Mouse (Mus musculus) liver, embryonic 12.5 days (tissue): ENCODE measurements at regions not wholly inside any gene's neighbourhood (a gene's known extent, or its start where the extent isn't known, plus 50 kb on each side); places are given as distances from the start of the nearest gene placed in this dataset.

ENCODE experiments used
- ATAC-seq: fragments of 200-750 bp; cut with Nextera tagmentation; 2 replicates; pipeline ENCODE4 v1.8.0; 2017; ENCODE audit warnings: moderate number of reproducible peaks, mild to moderate bottlenecking, moderate library complexity
- H3K27ac ChIP-seq: fragments of 300-500 bp; sonication (generic); 2 replicates; pipeline ENCODE4 v1.5.1; 2016; ENCODE audit warnings: mild to moderate bottlenecking
- H3K27me3 ChIP-seq: fragments of 300-500 bp; sonication (generic); replicated peaks from 2 replicates; pipeline ENCODE4 v1.6.1; 2016; ENCODE audit warnings: mild to moderate bottlenecking, moderate library complexity
- H3K36me3 ChIP-seq: fragments of 300-500 bp; sonication (generic); 2 replicates; pipeline ENCODE4 v1.6.1; 2016; ENCODE audit warnings: mild to moderate bottlenecking, moderate library complexity
- H3K4me1 ChIP-seq: fragments of 300-500 bp; sonication (generic); 2 replicates; pipeline ENCODE4 v1.6.1; 2016
- H3K4me2 ChIP-seq: fragments of 300-500 bp; sonication (generic); 2 replicates; pipeline ENCODE4 v1.6.1; 2016; ENCODE audit warnings: mild to moderate bottlenecking, moderate library complexity
- H3K4me3 ChIP-seq: fragments of 300-500 bp; sonication (generic); 2 replicates; pipeline ENCODE4 v1.5.1; 2016; ENCODE audit warnings: mild to moderate bottlenecking, moderate library complexity
- H3K9ac ChIP-seq: fragments of 300-500 bp; sonication (generic); 2 replicates; pipeline ENCODE4 v1.6.1; 2016; ENCODE audit warnings: mild to moderate bottlenecking, moderate library complexity
- H3K9me3 ChIP-seq: fragments of 300-500 bp; sonication (generic); replicated peaks from 2 replicates; pipeline ENCODE4 v1.6.1; 2016; ENCODE audit warnings: mild to moderate bottlenecking, moderate library complexity
- WGBS: fragments of 180-500 bp; shearing (Covaris S2); methylation state at CpG from one replicate; pipeline ENCODE4 v1.1.7; 2016; ENCODE audit not compliant: insufficient replicate concordance; 5-methylcytosine and 5-hydroxymethylcytosine counted together

DNA sequence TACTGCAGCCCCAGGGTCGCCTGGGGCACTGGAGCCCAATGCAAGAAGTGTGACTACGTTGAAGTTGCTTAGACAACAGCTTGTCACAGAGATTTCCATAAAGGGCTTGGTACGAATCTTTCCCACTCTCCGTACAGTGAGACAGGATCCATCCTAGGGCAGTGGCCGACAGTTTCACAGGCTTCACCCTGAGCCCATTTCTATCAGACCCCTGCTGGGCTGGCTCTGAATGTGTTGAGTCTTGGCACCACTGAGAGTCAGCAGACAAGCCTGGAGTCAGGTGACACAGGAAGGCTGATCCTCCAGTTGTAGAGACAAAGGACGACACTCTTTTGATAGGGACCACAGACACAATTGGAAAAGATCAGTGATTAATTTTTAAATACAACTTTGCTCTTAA, 255.2 kb downstream of the Irs2 start:
- ATAC-seq, result no peak
- WGBS, result 52% methylated on average over 6 of the region's 6 CpGs
- H3K27me3 ChIP-seq, result no peaks in the 10 kb centered on the region; the same call in 1 of the 2 replicates

DNA sequence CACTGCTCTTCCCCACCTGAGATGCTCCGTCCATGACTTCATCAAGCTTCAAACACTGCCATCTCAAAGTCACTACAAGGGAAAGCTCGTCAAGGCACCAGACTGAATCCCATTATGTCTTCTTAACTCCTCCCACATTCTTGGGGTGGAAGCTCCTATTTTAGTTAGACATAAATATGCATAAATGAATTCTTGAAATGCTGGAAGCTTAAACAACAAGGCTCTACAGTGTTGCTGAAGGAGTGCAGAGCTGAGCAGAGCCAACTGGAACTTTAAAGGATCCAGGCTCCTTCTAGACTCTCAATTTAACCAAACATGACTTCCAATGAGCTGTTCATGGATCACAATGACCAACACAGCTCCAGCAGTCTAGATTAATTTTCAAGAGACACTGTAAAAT, 261.1 kb downstream of the Irs2 start:
- Histone ChIP-seq H3K4me1 (no peaks in the 10 kb centered on the region), H3K9ac (no peak overlapping the region), H3K27ac (no peak overlapping the region), H3K4me2 (no peak overlapping the region), H3K27me3 (0 out of 2 replicates have a peak, but pooled peaks cover 6% of the 10 kb centered on the region), H3K4me3 (no peak overlapping the region), H3K36me3 (no peaks in the 10 kb centered on the region), H3K9me3 (no peaks in the 10 kb centered on the region)
- ATAC-seq, result no peak
- 64% methylated on average over 2 of the region's 2 CpGs for WGBS

More for the DNA sequence above, 255.2 kb downstream of the Irs2 start:
- Histone ChIP-seq H3K36me3 (no peaks in the 10 kb centered on the region), H3K9me3 (no peaks in the 10 kb centered on the region), H3K9ac (no peak overlapping the region), H3K27ac (no peak overlapping the region), H3K4me1 (no peaks in the 10 kb centered on the region), H3K4me2 (no peak overlapping the region), H3K4me3 (no peak overlapping the region)

DNA sequence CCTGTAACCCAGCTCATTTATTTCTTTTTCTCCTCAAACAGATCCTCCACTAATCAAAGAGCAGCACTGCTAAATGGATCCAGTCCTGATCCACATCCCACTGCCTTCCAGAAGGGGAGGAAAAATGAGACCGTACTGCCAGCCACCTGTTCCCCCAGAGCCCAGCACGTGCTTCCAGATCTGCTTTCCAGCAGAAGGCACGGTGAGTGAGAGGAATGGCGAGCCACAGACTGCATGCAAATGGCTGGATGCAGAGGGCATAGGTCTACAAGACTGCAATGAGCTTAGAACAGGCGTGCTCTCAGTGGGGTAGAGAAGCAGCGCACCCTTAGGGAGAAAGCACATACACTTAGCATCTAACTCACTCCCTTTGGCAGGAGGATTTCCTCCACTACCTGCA, 265.0 kb downstream of the Irs2 start:
- 65% methylated on average over 6 of the region's 6 CpGs for WGBS
- no peak overlapping the region for H3K27ac ChIP-seq
- H3K4me2 ChIP-seq, result no peak overlapping the region
- H3K4me3 ChIP-seq, result no peak overlapping the region
- H3K36me3 ChIP-seq, result no peaks in the 10 kb centered on the region
- no peaks in the 10 kb centered on the region for H3K4me1 ChIP-seq
- no peaks in the 10 kb centered on the region for H3K9me3 ChIP-seq
- 0 out of 2 replicates have a peak, but pooled peaks cover 6% of the 10 kb centered on the region for H3K27me3 ChIP-seq
- no peak for ATAC-seq
- no peak overlapping the region for H3K9ac ChIP-seq

DNA sequence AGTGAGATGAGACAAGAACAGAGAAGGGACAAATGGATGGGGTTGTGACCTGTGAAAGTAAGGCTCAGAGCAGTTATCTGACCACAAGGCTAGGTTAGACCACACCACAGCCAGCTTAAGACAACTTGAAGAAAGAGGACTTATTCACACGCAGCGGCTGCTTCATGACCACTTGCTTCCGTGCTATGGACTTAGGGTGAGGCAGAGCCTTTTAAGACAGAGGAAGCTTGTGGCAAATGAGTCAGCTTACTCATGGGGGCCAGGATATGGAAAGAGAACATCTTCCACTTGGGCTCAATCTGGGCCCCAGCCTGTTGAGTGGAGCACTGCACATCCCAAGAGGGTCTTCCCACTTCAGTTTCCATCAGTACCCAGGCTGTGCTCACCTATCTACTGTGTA, 267.4 kb downstream of the Irs2 start:
- Histone ChIP-seq H3K9ac (no peak overlapping the region), H3K27ac (no peak overlapping the region), H3K27me3 (0 out of 2 replicates have a peak, but pooled peaks cover 6% of the 10 kb centered on the region), H3K36me3 (no peaks in the 10 kb centered on the region), H3K4me3 (no peak overlapping the region), H3K4me2 (no peak overlapping the region), H3K9me3 (no peaks in the 10 kb centered on the region), H3K4me1 (no peaks in the 10 kb centered on the region)
- WGBS, result 69% methylated on average over 3 of the region's 3 CpGs
- no peak for ATAC-seq

DNA sequence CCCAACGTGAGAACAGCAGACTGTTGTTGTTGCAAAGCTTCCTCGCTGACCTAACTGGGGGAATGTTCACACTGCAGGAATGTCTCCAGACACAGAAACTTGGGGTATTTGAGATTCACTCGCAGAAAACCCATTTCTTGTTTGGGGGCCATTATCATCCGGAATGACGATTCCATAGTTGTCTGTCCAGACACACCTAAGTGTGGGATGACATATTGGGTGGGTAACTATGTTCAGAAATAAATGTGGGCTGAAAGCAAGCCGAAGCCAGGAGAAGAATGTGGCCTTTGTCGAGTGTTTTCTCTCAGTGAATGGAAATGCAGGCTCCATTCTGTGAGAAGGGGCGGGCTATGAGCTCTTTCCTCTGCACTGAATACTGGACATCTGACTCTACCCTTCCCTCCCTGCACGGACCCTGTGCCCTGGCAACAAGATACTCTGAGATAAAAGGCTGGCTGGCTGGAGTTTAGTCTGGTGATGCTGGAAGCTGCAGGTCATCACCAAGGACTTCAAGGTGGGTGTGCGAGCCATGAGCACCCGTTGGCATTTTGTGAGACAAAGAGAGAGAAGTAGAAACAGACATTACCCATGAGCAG, 269.7 kb downstream of the Irs2 start:
- ATAC-seq, result no peak
- no peaks in the 10 kb centered on the region for H3K36me3 ChIP-seq
- no peaks in the 10 kb centered on the region for H3K9me3 ChIP-seq
- H3K4me2 ChIP-seq, result no peak overlapping the region
- 62% methylated on average over 11 of the region's 11 CpGs for WGBS
- H3K4me1 ChIP-seq, result no peaks in the 10 kb centered on the region
- H3K27me3 ChIP-seq, result 0 out of 2 replicates have a peak, but pooled peaks cover 5% of the 10 kb centered on the region
- no peak overlapping the region for H3K9ac ChIP-seq
- H3K4me3 ChIP-seq, result no peak overlapping the region
- H3K27ac ChIP-seq, result no peak overlapping the region

DNA sequence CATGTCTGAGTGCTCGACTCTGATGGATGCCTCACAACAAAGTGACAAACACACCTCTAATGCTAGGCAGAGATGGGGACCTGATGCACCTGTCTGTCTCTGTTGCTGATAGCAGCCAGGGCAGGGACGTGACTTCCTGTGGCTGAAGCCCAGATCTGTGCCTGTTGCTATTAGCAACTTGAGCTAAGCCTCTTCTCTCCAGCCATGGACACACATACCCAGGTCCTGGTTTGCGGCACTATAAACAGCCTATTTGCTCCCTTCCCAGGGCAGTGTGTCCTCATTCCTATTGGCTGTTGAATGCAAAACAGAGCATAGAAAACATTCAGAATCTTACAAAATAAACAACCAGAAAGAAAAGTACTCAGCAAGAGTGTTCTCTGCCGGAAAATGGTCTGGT, 273.5 kb downstream of the Irs2 start:
- Histone ChIP-seq H3K9ac (no peak overlapping the region), H3K4me3 (no peak overlapping the region), H3K4me2 (no peak overlapping the region), H3K4me1 (no peaks in the 10 kb centered on the region), H3K27ac (no peak overlapping the region), H3K9me3 (no peaks in the 10 kb centered on the region), H3K27me3 (no peaks in the 10 kb centered on the region), H3K36me3 (no peaks in the 10 kb centered on the region)
- 52% methylated on average over 4 of the region's 4 CpGs for WGBS
- ATAC-seq, result no peak

DNA sequence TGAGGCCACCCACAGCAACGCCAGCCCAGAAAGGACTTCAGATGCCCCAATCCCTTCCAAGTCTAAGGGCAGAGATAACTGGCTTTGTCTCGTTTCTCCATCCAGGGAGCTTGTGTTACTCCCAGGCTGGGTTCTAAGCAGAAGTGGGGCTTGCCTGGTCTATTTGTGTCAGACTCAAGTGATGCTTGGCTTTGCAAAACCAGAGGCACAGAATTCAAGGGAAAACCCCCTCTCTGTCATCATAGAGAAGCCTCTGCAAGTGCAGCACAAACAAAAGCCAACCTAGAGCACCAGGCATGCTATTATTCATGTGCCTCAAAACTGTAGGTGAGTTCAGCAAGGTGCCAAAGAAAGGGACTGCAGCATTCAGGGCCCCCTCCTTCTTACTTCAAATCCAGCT, 284.9 kb downstream of the Irs2 start:
- no peak for ATAC-seq
- H3K27me3 ChIP-seq, result 0 out of 2 replicates have a peak, but pooled peaks cover 3% of the 10 kb centered on the region
- no peaks in the 10 kb centered on the region for H3K36me3 ChIP-seq
- no peak overlapping the region for H3K4me3 ChIP-seq
- H3K27ac ChIP-seq, result no peak overlapping the region
- no peaks in the 10 kb centered on the region for H3K9me3 ChIP-seq
- H3K9ac ChIP-seq, result no peak overlapping the region
- WGBS, result 30% methylated on average over 2 of the region's 2 CpGs
- no peak overlapping the region for H3K4me2 ChIP-seq
- 0 out of 2 replicates have a peak, but pooled peaks cover 2% of the 10 kb centered on the region for H3K4me1 ChIP-seq

DNA sequence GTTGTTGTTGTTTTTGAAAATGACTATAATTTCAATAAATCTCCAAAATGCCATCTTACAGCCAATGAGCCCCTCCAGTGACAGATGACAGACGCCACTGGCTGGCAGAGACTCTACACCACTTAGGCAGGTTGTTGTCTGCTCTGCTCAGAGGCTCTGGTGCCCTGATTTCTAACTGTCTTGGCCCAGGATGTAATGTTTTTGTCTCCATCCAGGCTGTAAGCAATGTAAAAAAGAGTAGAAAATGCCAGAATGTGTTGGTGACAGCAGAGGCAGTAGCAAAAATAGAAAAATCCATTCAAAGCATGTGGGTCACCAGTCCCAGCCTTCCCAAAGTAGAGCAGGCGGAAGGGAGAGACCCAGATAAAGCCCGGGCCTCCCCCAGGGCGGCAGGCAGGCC, 285.5 kb downstream of the Irs2 start:
- Histone ChIP-seq H3K36me3 (no peaks in the 10 kb centered on the region), H3K27me3 (0 out of 2 replicates have a peak, but pooled peaks cover 5% of the 10 kb centered on the region), H3K27ac (no peak overlapping the region), H3K4me3 (no peak overlapping the region), H3K9ac (no peak overlapping the region), H3K4me2 (no peak overlapping the region), H3K4me1 (0 out of 2 replicates have a peak, but pooled peaks cover 2% of the 10 kb centered on the region), H3K9me3 (no peaks in the 10 kb centered on the region)
- 68% methylated on average over 4 of the region's 4 CpGs for WGBS
- no peak for ATAC-seq

DNA sequence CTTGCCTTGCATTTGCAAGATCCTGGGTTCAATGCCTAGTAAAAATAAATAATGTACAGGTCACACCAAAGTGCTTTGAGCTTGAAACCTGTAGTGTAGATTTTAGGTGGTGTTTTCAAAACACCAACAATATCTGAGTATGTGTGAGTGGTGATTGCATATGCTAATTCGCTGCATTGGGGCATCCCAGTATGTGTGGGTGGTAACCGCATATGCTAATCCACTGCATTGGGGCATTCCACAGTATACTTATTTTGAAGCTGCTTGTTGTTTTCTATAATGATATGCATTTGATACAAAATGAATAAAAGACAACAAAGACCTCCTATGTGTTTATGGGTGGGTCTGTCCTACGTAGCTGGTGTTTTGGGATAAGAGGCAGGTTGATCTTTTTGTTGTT, 285.9 kb downstream of the Irs2 start:
- no peak for ATAC-seq
- no peak overlapping the region for H3K9ac ChIP-seq
- H3K4me1 ChIP-seq, result 0 out of 2 replicates have a peak, but pooled peaks cover 2% of the 10 kb centered on the region
- H3K9me3 ChIP-seq, result no peaks in the 10 kb centered on the region
- no peak overlapping the region for H3K4me2 ChIP-seq
- WGBS, result 83% methylated on average over 3 of the region's 3 CpGs
- no peaks in the 10 kb centered on the region for H3K36me3 ChIP-seq
- 0 out of 2 replicates have a peak, but pooled peaks cover 5% of the 10 kb centered on the region for H3K27me3 ChIP-seq
- H3K27ac ChIP-seq, result no peak overlapping the region
- H3K4me3 ChIP-seq, result no peak overlapping the region

DNA sequence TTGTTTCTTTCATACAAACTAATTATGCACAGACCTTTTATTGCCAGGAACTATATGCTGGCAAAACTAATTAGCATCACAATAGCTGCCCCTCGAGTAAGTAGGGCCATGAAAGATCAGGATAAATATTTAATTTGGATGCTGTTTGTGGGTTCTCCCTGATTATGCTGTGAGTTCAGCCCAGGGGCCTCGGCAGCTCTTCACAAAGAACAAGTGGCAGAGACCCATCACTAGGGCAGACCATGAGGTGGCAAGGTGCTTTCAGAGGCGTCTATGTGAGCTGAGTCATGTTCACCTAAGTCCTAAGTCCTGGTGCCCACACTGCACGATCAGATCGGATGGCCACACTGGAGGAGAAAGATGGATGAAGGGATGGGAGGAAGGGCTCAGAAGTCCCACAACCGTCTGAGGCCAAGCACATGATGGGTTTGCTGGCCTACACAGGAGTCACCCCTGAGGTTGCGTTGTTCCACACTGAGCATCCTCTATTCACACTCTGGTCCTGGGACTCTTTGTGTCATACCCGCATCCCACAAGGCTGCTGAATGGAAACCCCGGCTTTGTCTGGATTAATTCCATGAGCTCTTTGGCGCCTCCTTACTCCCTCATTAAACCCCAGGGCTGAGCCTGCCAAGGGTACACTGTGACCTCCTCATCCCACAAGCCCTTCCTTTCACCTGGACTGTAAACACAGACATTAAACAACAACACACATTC, 287.0 kb downstream of the Irs2 start:
- Histone ChIP-seq H3K4me2 (no peak overlapping the region), H3K9ac (no peak overlapping the region)

DNA sequence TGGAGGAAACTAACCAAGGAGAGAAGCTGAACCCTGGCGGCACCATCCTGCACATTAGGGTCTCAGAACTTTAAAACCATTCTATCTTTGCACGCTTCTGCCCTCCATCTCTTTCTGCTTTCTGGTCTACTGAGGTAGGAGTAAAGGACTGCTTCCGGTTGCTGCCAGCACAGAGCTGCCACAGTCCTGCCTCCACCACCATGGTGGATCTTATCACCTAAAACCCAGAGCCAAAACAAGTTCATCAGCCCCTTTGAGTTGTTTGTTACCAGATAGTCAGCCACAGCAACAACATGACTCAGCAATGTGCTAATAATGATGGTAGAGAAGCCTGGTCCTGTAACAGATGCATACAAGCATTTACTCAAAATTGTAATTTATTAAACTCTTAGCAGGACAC, 287.9 kb downstream of the Irs2 start:
- ATAC-seq, result no peak
- no peaks in the 10 kb centered on the region for H3K9me3 ChIP-seq
- H3K4me3 ChIP-seq, result no peak overlapping the region
- H3K4me2 ChIP-seq, result no peak overlapping the region
- H3K27ac ChIP-seq, result no peak overlapping the region
- no peak overlapping the region for H3K9ac ChIP-seq
- H3K27me3 ChIP-seq, result peaks cover 5% of the 10 kb centered on the region; the same call in 1 of the 2 replicates
- H3K36me3 ChIP-seq, result no peaks in the 10 kb centered on the region
- 0 out of 2 replicates have a peak, but pooled peaks cover 2% of the 10 kb centered on the region for H3K4me1 ChIP-seq
- 60% methylated on average over 3 of the region's 3 CpGs for WGBS

More for the DNA sequence above, 287.0 kb downstream of the Irs2 start:
- Histone ChIP-seq H3K9me3 (no peaks in the 10 kb centered on the region), H3K27ac (no peak overlapping the region), H3K36me3 (no peaks in the 10 kb centered on the region), H3K4me1 (0 out of 2 replicates have a peak, but pooled peaks cover 2% of the 10 kb centered on the region), H3K27me3 (peaks cover 5% of the 10 kb centered on the region; the same call in 1 of the 2 replicates), H3K4me3 (no peak overlapping the region)
- 66% methylated on average over 10 of the region's 10 CpGs for WGBS
- no peak for ATAC-seq

DNA sequence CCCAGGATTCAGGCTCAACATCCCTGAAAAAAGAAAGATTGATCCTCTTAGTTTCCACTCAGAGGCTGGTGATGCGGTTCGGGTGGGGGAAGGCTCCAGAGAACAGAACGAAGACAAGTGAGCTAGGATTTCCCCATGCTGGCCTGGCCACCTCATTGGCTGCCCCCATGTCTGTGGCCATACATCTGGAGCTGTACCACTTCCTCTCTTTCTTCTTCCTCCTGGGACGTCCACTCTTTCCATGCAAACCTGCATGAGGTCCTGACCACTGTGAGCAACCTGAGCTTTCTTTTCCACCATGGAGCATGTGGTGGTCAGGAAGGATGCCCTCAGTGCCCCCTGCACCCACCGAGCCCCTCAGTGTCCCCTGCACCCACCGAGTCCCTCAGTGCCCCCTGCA, 288.8 kb downstream of the Irs2 start:
- Histone ChIP-seq H3K27me3 (peaks cover 5% of the 10 kb centered on the region; the same call in 1 of the 2 replicates), H3K4me1 (0 out of 2 replicates have a peak, but pooled peaks cover 2% of the 10 kb centered on the region), H3K36me3 (no peaks in the 10 kb centered on the region), H3K9ac (no peak overlapping the region), H3K27ac (no peak overlapping the region), H3K9me3 (no peaks in the 10 kb centered on the region), H3K4me3 (no peak overlapping the region), H3K4me2 (no peak overlapping the region)
- ATAC-seq, result no peak
- 51% methylated on average over 6 of the region's 6 CpGs for WGBS
